8 mouse cellular contexts compared by ENCODE assay signal in genomic region chr19:60789452-60789851, GRCm38 (mm10). TPM values are rescaled to one million over a fixed set of nuclear protein-coding genes. Genes with fewer than 3 reads are reported as not detected.
DNase-seq lines count a peak whose midpoint lies in the region; ATAC-seq lines count a peak whose summit lies in the region.

No protein-coding gene starts in this region.

- H3K4me3 ChIP-seq in kidney, embryonic 15.5 days (replicated peaks) = peak overlapping the region; percentile 64
- peak overlapping the region; percentile 95 for H3K4me3 ChIP-seq in hindbrain, embryonic 12.5 days
- peak overlapping the region; percentile 99 for H3K4me3 ChIP-seq in midbrain, embryonic 14.5 days (replicated peaks; ENCODE audit: low read depth, low read length)

- H3K36me3 ChIP-seq in kidney, embryonic 15.5 days = no peaks in the 10 kb centered on the region
- no peaks in the 10 kb centered on the region for H3K36me3 ChIP-seq in hindbrain, embryonic 12.5 days
- no peaks in the 10 kb centered on the region for H3K36me3 ChIP-seq in midbrain, embryonic 14.5 days (ENCODE audit: control insufficient read depth, insufficient read depth, low read length)

- H3K27ac ChIP-seq in kidney, embryonic 15.5 days = peak overlapping the region; percentile 99
- no peak overlapping the region for H3K27ac ChIP-seq in hindbrain, embryonic 12.5 days
- peak overlapping the region; percentile 94 for H3K27ac ChIP-seq in midbrain, embryonic 14.5 days (replicated peaks; ENCODE audit: low read depth, low read length)

- H3K9ac ChIP-seq in kidney, embryonic 15.5 days = peak overlapping the region; percentile 99
- H3K9ac ChIP-seq in hindbrain, embryonic 12.5 days = peak overlapping the region; percentile 94
- H3K9ac ChIP-seq in midbrain, embryonic 14.5 days (replicated peaks; ENCODE audit: low read length) = peak overlapping the region; percentile 99

- no peaks in the 10 kb centered on the region for H3K27me3 ChIP-seq in kidney, embryonic 15.5 days
- no peaks in the 10 kb centered on the region for H3K27me3 ChIP-seq in hindbrain, embryonic 12.5 days
- H3K27me3 ChIP-seq in midbrain, embryonic 14.5 days (ENCODE audit: control insufficient read depth, insufficient read depth, low read length) = no peaks in the 10 kb centered on the region

- peaks cover 23% of the 10 kb centered on the region for H3K4me1 ChIP-seq in kidney, embryonic 15.5 days
- H3K4me1 ChIP-seq in hindbrain, embryonic 12.5 days = peaks cover 18% of the 10 kb centered on the region
- peaks cover 20% of the 10 kb centered on the region for H3K4me1 ChIP-seq in midbrain, embryonic 14.5 days (ENCODE audit: control insufficient read depth, insufficient read depth, low read length)

- ATAC-seq in kidney, embryonic 15.5 days (replicated peaks; ENCODE audit: low FRiP score) = no peak
- ATAC-seq in hindbrain, embryonic 12.5 days (ENCODE audit: low FRiP score) = no peak
- ATAC-seq in midbrain, embryonic 14.5 days (ENCODE audit: low FRiP score, low TSS enrichment) = no peak

- no peaks in the 10 kb centered on the region for H3K9me3 ChIP-seq in kidney, embryonic 15.5 days (replicated peaks)
- H3K9me3 ChIP-seq in hindbrain, embryonic 12.5 days (replicated peaks) = no peaks in the 10 kb centered on the region
- H3K9me3 ChIP-seq in midbrain, embryonic 14.5 days (ENCODE audit: control insufficient read depth, low read length) = no peaks in the 10 kb centered on the region

- DNase-seq in kidney, adult 11 months = no peak
- peak; percentile 45 for DNase-seq in adipocyte (ENCODE audit: low spot score)
- DNase-seq in midbrain, embryonic 14.5 days = no peak
- DNase-seq in cerebellum, postnatal 4 days (ENCODE audit: low spot score in 2 of 2) = no peak
- DNase-seq in cerebellum, postnatal 14 days = no peak
- DNase-seq in left cerebral cortex, adult 11 months (ENCODE audit: low spot score) = no peak

- under 1% methylated on average over 7 of the region's 7 CpGs for WGBS in kidney, embryonic 15.5 days
- 1% methylated on average over 7 of the region's 7 CpGs for WGBS in hindbrain, embryonic 12.5 days
- 2% methylated on average over 7 of the region's 7 CpGs for WGBS in midbrain, embryonic 14.5 days

- peak overlapping the region; percentile 67 for H3K4me2 ChIP-seq in kidney, embryonic 15.5 days
- peak overlapping the region; percentile 62 for H3K4me2 ChIP-seq in hindbrain, embryonic 12.5 days (replicated peaks)
- H3K4me2 ChIP-seq in midbrain, embryonic 14.5 days (ENCODE audit: low read length) = peak overlapping the region; percentile 69

RNA-seq across cellular contexts. Expression of gene Eif3a, which starts 1.0 kb away (rescaled TPM):
- 151 and 153 TPM in 2 replicates for polyA plus RNA-seq in kidney, embryonic 15.5 days (2015; fragmentation: Nextera tagmentation; extraction: Ambion mirVana)
- polyA plus RNA-seq in hindbrain, embryonic 12.5 days (2016; fragmentation: Nextera tagmentation; extraction: Ambion mirVana) = 126 and 129 TPM in 2 replicates
- polyA plus RNA-seq in midbrain, embryonic 14.5 days (2014; fragmentation: Nextera tagmentation; extraction: Ambion mirVana) = 122 and 140 TPM in 2 replicates

RNA-seq across cellular contexts. Expression of gene Fam45a, which starts 21.9 kb away (rescaled TPM):
- 29.0 and 30.0 TPM in 2 replicates for polyA plus RNA-seq in kidney, embryonic 15.5 days (2015; fragmentation: Nextera tagmentation; extraction: Ambion mirVana)
- polyA plus RNA-seq in hindbrain, embryonic 12.5 days (2016; fragmentation: Nextera tagmentation; extraction: Ambion mirVana) = 38.2 and 43.5 TPM in 2 replicates
- 48.4 and 52.5 TPM in 2 replicates for polyA plus RNA-seq in midbrain, embryonic 14.5 days (2014; fragmentation: Nextera tagmentation; extraction: Ambion mirVana)

RNA-seq across cellular contexts. Expression of gene Nanos1, which starts 33.7 kb away (rescaled TPM):
- polyA plus RNA-seq in kidney, embryonic 15.5 days (2015; fragmentation: Nextera tagmentation; extraction: Ambion mirVana) = 1.1 and 1.5 TPM in 2 replicates
- polyA plus RNA-seq in hindbrain, embryonic 12.5 days (2016; fragmentation: Nextera tagmentation; extraction: Ambion mirVana) = 9.0 and 9.6 TPM in 2 replicates
- 23.0 and 30.5 TPM in 2 replicates for polyA plus RNA-seq in midbrain, embryonic 14.5 days (2014; fragmentation: Nextera tagmentation; extraction: Ambion mirVana)
